Mouse (Mus musculus) brain, embryonic 14.5 days (tissue): Measurements from ENCODE around the gene Orm1. TPM values are rescaled to one million over a fixed set of nuclear protein-coding genes. Genes with fewer than 3 reads are reported as not detected.

Experiments used
- DNase-seq: peaks from one replicate; pipeline ENCODE4 v3.0.0-alpha.2; 2011; ENCODE audit warnings: low read depth
- CTCF ChIP-seq: fragments of 200-500 bp; IDR thresholded peaks from 2 replicates; pipeline ENCODE4 v1.5.1; 2012; ENCODE audit warnings: inconsistent platforms, mild to moderate bottlenecking, moderate library complexity, borderline replicate concordance; ENCODE audit not compliant: insufficient read depth, insufficient read length; ENCODE audit errors: extremely low read depth
- POLR2A ChIP-seq: fragments of 200-500 bp; IDR thresholded peaks from 2 replicates; pipeline ENCODE4 v1.6.1; 2012; ENCODE audit warnings: mild to moderate bottlenecking, inconsistent platforms, borderline replicate concordance; ENCODE audit not compliant: poor library complexity, insufficient read depth, insufficient read length, severe bottlenecking; ENCODE audit errors: extremely low read depth
- polyA plus RNA-seq: library from polyadenylated mRNA; depleted of rRNA; stranded (reverse); fragments of >200 nt; gene quantifications from 2 replicates; pipeline ENCODE4 v1.2.3, GENCODE M21; 2012; rRNA removed

The Orm1 gene
- polyA plus RNA-seq, 1 experiment, result not detected

- peak; percentile 64 for DNase-seq
- no peak for TF ChIP-seq POLR2A
- TF ChIP-seq CTCF, result no peak
Measured at GRCm38 (mm10) chr4:63388029-63388428, 43.7 kb downstream of the Orm1 start.

DNA sequence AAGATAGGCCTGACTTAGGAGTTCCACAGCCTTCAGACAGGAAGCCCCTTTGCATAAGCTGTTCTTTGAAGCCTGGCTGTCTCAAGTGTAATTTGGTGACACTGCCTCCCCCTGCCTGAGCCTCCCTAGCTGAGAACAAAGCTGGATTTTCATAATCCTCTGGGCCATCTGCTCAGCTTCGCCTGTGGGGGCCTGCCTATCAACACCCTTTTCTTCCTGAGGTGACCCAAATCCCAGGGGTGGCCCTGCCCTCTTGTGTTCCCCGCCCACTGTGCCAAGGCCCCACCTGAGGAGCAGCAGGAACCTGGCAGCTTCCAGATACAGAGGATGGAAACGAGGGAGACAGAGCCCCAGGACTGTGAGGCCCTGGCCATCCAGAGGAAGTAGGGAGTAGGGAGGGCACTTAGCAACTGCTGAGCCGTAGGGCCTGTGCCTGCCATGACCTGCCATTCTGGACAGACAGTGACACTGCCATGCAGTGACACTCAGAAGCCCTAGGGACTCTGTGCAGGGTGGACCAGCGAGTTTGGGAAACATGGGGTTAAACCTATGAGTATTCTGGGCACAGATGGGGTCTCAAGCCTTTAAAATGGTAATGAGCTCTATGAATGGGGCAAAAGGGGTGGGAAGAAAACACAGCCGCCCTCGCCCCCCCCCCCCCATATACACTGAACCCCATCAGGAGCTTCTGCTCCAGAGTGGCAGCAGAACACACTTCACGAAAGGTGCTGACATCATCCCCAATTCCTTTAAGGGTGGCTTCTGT, 44.9 kb downstream of the Orm1 start:
- no peak for TF ChIP-seq POLR2A
- no peak for TF ChIP-seq CTCF
- DNase-seq, result peak; percentile 93

GRCm38 (mm10) chr4:63389887-63390528, 45.6 kb downstream of the Orm1 start:
- TF ChIP-seq CTCF, result no peak
- TF ChIP-seq POLR2A, result no peak
- peak; percentile 83 for DNase-seq

GRCm38 (mm10) chr4:63391322-63391721, 47.0 kb downstream of the Orm1 start:
- DNase-seq, result no peak
- no peak for TF ChIP-seq POLR2A

Other genes with a start within 250 kb of the Orm1 start
- 0.05 and 0.25 TPM in 2 replicates for gene Ambp, start 189.8 kb upstream of the Orm1 start, polyA plus RNA-seq
- 0.04 and 0.05 TPM in 2 replicates for gene Kif12, start 172.4 kb upstream of the Orm1 start, polyA plus RNA-seq
- gene Col27a1, start 130.6 kb upstream of the Orm1 start, polyA plus RNA-seq, result 5.7 and 6.5 TPM in 2 replicates
- not detected in 2 replicates for gene Orm3, start 11.6 kb downstream of the Orm1 start, polyA plus RNA-seq
- not detected in 2 replicates for gene Orm2, start 17.9 kb downstream of the Orm1 start, polyA plus RNA-seq
- 7.7 and 9.1 TPM in 2 replicates for gene Akna, start 58.8 kb downstream of the Orm1 start, polyA plus RNA-seq
- gene Whrn, start 151.4 kb downstream of the Orm1 start, polyA plus RNA-seq, result 28.2 and 30.9 TPM in 2 replicates
- 190 and 216 TPM in 2 replicates for gene Atp6v1g1, start 200.2 kb downstream of the Orm1 start, polyA plus RNA-seq
- 5.2 and 5.3 TPM in 2 replicates for gene Tmem268, start 214.2 kb downstream of the Orm1 start, polyA plus RNA-seq